Mouse (Mus musculus): ENCODE data around the gene Scaper. TPM values are rescaled to one million over a fixed set of nuclear protein-coding genes. Genes with fewer than 3 reads are reported as not detected.

Scaper gene
- total and polyA plus RNA-seq, 2 experiments from 2014 or later: 6.5 to 8.9 TPM

DNA sequence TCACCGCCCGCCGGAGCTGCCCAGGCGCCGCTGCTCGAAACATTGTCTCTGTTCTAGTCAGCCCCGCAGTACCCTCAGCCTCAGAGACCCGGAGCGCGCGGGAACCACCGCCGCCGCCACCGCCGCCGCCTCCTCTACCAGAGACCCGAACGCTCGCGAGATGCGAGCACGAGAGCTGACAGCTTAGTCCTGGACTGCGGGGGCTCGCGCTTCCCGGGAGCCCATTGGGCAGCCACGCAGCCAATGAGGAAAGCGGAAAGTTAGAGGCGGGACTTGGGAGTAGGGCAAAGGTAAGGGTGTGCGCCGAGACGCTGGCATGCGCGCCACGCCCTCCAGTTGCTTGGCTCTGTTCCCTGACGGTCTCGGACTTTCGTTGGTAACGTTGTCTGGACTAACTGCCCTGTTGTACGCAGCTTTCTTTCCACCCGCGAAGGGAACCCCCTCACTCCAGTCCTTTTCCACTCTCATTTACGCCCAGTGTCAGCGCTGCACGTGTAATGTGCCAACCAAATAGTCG, 425.8 kb downstream of the Scaper start, which contains the start of gene Etfa:
Gene Etfa, minus strand, starts transcription at position 217 of the 517 bp plus-strand sequence.
- Histone ChIP-seq H3K4me2 (ENCODE audit: low read depth, low read length) (peak within 1 kb of the TSS; percentile 74), H3K27ac (ENCODE audit: low read depth) (peak within 1 kb of the TSS; percentile 96), H3K4me3 (ENCODE audit: low read depth, low read length) (peak within 1 kb of the TSS; percentile 70), H3K27me3 (ENCODE audit: control insufficient read depth, insufficient read depth, low read length) (peaks cover 7% of the 10 kb centered on the region; the same call in 1 of the 2 replicates), H3K36me3 (replicated peaks; ENCODE audit: control insufficient read depth, insufficient read depth, low read length) (0 out of 2 replicates have a peak, but pooled peaks cover 2% of the 10 kb centered on the region), H3K4me1 (ENCODE audit: control insufficient read depth, insufficient read depth) (peaks cover 26% of the 10 kb centered on the region), H3K9ac (replicated peaks; ENCODE audit: low read depth, low read length) (peak within 1 kb of the TSS; percentile 92), H3K9me3 (replicated peaks; ENCODE audit: control insufficient read depth, low read length) (no peaks in the 10 kb centered on the region)
- DNase-seq (ENCODE audit: low spot score): peak; percentile 98
- under 1% methylated on average over 47 of the region's 47 CpGs for WGBS
- ATAC-seq (ENCODE audit: insufficient read depth, low read depth): peak; percentile 97
- TF ChIP-seq CTCF (IDR thresholded peaks at IDR 0.05; ENCODE audit: low read depth) (no peak), EP300 (IDR thresholded peaks at IDR 0.05; ENCODE audit: low read depth) (peak; percentile 97)

DNA sequence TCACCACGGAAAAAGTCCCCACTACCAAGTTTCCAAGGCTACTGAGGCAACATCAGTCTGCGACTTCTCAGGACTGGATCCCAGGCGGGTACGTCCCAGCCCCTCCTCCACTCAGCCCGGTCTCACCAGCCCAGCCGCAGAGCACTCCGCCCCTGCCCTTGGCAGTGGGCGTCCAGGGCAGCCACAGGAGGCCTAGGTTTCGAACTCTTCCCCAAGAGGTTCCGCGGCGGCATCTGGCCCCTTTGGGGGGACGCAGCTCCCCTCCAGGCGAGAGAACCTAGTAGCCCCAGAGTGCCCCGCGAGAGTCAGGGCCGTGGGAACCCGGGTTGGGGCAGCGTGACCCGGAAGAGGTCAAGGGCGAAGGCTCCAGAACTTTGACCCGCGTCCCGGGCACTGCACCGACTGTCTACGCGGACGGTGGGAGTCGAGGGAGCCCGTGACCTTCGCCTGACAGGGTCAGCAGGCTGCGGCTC, 426.4 kb downstream of the Scaper start:
- peak; percentile 70 for ATAC-seq (ENCODE audit: insufficient read depth, low read depth)
- DNase-seq (ENCODE audit: low spot score): peak; percentile 65
- WGBS: under 1% methylated on average over 32 of the region's 32 CpGs

DNA sequence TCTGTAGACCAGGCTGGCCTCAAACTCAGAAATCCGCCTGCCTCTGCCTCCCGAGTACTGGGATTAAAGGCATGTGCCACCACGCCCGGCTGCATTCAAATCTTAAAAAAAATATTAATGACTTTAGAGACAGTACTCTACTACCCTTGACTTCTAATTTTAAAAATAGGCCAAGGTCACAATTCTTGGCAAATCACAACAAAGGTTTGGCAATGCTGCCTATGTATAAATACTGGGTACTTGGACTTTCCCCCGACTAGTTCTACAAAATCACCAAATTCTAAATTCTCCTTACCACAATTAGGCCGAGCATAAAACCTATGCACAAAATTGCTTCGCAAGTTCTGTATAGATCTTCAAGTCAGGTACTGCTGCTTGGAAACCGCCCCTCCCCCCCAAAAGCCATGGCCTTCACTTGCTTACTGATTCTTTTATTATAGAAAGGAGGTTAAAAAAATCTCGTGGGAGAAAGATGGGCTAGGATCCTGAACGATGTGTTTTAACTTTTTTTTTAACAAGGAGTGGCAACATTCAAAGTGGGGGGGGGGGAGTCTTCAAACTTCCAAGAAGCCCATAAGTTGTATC, 427.2 kb downstream of the Scaper start:
- WGBS: 68% methylated on average over 10 of the region's 10 CpGs
- H3K27me3 ChIP-seq (ENCODE audit: control insufficient read depth, insufficient read depth, low read length): peaks cover 7% of the 10 kb centered on the region; the same call in 1 of the 2 replicates
- ATAC-seq (ENCODE audit: insufficient read depth, low read depth): no peak
- peak overlapping the region; percentile 70 for H3K4me3 ChIP-seq (ENCODE audit: low read depth, low read length)
- no peak for TF ChIP-seq EP300 (IDR thresholded peaks at IDR 0.05; ENCODE audit: low read depth)
- TF ChIP-seq CTCF (IDR thresholded peaks at IDR 0.05; ENCODE audit: low read depth): no peak
- H3K27ac ChIP-seq (ENCODE audit: low read depth): peak overlapping the region; percentile 96
- no peaks in the 10 kb centered on the region for H3K9me3 ChIP-seq (replicated peaks; ENCODE audit: control insufficient read depth, low read length)
- H3K4me2 ChIP-seq (ENCODE audit: low read depth, low read length): peak overlapping the region; percentile 74
- DNase-seq (ENCODE audit: low spot score): no peak
- H3K4me1 ChIP-seq (ENCODE audit: control insufficient read depth, insufficient read depth): peaks cover 26% of the 10 kb centered on the region
- H3K36me3 ChIP-seq (replicated peaks; ENCODE audit: control insufficient read depth, insufficient read depth, low read length): 0 out of 2 replicates have a peak, but pooled peaks cover 4% of the 10 kb centered on the region
- peak overlapping the region; percentile 92 for H3K9ac ChIP-seq (replicated peaks; ENCODE audit: low read depth, low read length)

More for the DNA sequence above, 426.4 kb downstream of the Scaper start:
- no peak for TF ChIP-seq EP300 (IDR thresholded peaks at IDR 0.05; ENCODE audit: low read depth)
- no peak for TF ChIP-seq CTCF (IDR thresholded peaks at IDR 0.05; ENCODE audit: low read depth)
- H3K4me3 ChIP-seq (ENCODE audit: low read depth, low read length): peak overlapping the region; percentile 70
- peaks cover 7% of the 10 kb centered on the region; the same call in 1 of the 2 replicates for H3K27me3 ChIP-seq (ENCODE audit: control insufficient read depth, insufficient read depth, low read length)
- no peaks in the 10 kb centered on the region for H3K9me3 ChIP-seq (replicated peaks; ENCODE audit: control insufficient read depth, low read length)
- H3K4me1 ChIP-seq (ENCODE audit: control insufficient read depth, insufficient read depth): peaks cover 26% of the 10 kb centered on the region
- H3K9ac ChIP-seq (replicated peaks; ENCODE audit: low read depth, low read length): peak overlapping the region; percentile 92
- H3K4me2 ChIP-seq (ENCODE audit: low read depth, low read length): peak overlapping the region; percentile 74
- H3K27ac ChIP-seq (ENCODE audit: low read depth): peak overlapping the region; percentile 96
- H3K36me3 ChIP-seq (replicated peaks; ENCODE audit: control insufficient read depth, insufficient read depth, low read length): 0 out of 2 replicates have a peak, but pooled peaks cover 4% of the 10 kb centered on the region

DNA sequence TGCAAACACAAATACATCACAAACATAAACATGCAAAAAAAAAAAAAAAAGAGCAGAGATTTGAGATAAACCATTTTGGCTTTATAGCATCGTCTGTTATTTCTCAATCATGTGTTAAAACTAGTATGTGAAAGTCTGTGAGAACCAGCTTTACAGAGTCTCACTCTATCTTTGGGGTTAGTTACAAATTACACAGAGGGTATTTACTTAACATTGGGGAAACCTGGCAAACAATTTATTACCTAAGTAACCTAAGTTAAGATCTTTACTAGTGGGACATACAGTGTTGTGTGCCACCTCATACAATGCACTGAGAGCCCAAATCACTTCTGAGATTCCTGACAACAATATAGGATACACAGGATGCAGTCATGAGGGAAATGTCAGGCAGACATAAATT, 428.2 kb downstream of the Scaper start:
- TF ChIP-seq EP300 (IDR thresholded peaks at IDR 0.05; ENCODE audit: low read depth) (no peak), CTCF (IDR thresholded peaks at IDR 0.05; ENCODE audit: low read depth) (no peak)
- peaks cover 7% of the 10 kb centered on the region; the same call in 1 of the 2 replicates for H3K27me3 ChIP-seq (ENCODE audit: control insufficient read depth, insufficient read depth, low read length)
- DNase-seq (ENCODE audit: low spot score) (no peak), ATAC-seq (ENCODE audit: insufficient read depth, low read depth) (no peak)
- H3K4me3 ChIP-seq (ENCODE audit: low read depth, low read length): no peak overlapping the region
- H3K9me3 ChIP-seq (replicated peaks; ENCODE audit: control insufficient read depth, low read length): no peaks in the 10 kb centered on the region
- H3K27ac ChIP-seq (ENCODE audit: low read depth): no peak overlapping the region
- peaks cover 33% of the 10 kb centered on the region for H3K4me1 ChIP-seq (ENCODE audit: control insufficient read depth, insufficient read depth)
- 0 out of 2 replicates have a peak overlapping the region, but pooled peaks have one; percentile 16 for H3K4me2 ChIP-seq (ENCODE audit: low read depth, low read length)
- no peak overlapping the region for H3K9ac ChIP-seq (replicated peaks; ENCODE audit: low read depth, low read length)
- H3K36me3 ChIP-seq (replicated peaks; ENCODE audit: control insufficient read depth, insufficient read depth, low read length): 0 out of 2 replicates have a peak, but pooled peaks cover 4% of the 10 kb centered on the region
- WGBS: 77% methylated on average over 1 of the region's 1 CpGs

DNA sequence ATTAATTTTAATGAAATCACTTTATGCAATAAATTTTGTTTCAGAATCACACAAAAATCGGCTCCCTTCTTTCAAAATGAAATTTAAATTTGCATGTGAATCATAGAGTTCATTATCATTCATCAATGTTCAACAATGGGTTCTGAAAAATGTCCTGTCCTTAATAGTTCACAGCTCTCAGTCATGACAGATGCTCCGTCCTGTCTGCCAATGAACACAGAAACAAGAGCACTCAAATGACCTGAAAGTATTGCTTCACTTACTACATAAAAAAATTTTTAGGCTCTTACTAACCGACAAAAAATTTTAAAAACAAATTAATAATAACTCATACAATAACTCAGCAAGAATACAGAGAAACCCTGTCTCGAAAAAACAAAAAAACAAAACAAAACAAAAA, 429.2 kb downstream of the Scaper start:
- WGBS: 68% methylated on average over 4 of the region's 4 CpGs
- H3K4me2 ChIP-seq (ENCODE audit: low read depth, low read length): no peak overlapping the region
- H3K4me1 ChIP-seq (ENCODE audit: control insufficient read depth, insufficient read depth): peaks cover 33% of the 10 kb centered on the region
- TF ChIP-seq EP300 (IDR thresholded peaks at IDR 0.05; ENCODE audit: low read depth): no peak
- no peak for TF ChIP-seq CTCF (IDR thresholded peaks at IDR 0.05; ENCODE audit: low read depth)
- DNase-seq (ENCODE audit: low spot score) (no peak), ATAC-seq (ENCODE audit: insufficient read depth, low read depth) (no peak)
- H3K27ac ChIP-seq (ENCODE audit: low read depth): no peak overlapping the region
- no peak overlapping the region for H3K4me3 ChIP-seq (ENCODE audit: low read depth, low read length)
- H3K9me3 ChIP-seq (replicated peaks; ENCODE audit: control insufficient read depth, low read length): no peaks in the 10 kb centered on the region
- peaks cover 1% of the 10 kb centered on the region; the same call in 1 of the 2 replicates for H3K27me3 ChIP-seq (ENCODE audit: control insufficient read depth, insufficient read depth, low read length)
- 0 out of 2 replicates have a peak, but pooled peaks cover 4% of the 10 kb centered on the region for H3K36me3 ChIP-seq (replicated peaks; ENCODE audit: control insufficient read depth, insufficient read depth, low read length)
- H3K9ac ChIP-seq (replicated peaks; ENCODE audit: low read depth, low read length): no peak overlapping the region
